ENCODE assay signal across 16 mouse cellular contexts in genomic region chr5:31110781-31111180, GRCm38 (mm10). TPM values are rescaled to one million over a fixed set of nuclear protein-coding genes. Genes with fewer than 3 reads are reported as not detected.
A peak's percentile ranks its signal among the peaks of the same experiment; 100 is the strongest.
DNase-seq lines count a peak whose midpoint lies in the region; ATAC-seq and TF ChIP-seq lines count a peak whose summit lies in the region.
"Had no signal": no experiment of that assay in that cellular context is flagged by ENCODE, and none has a peak within 500 bp of the region (broad histone marks: within the 10 kb centered on the region; RNA-seq: fewer than 3 reads in every experiment).

No protein-coding gene starts in this region.

- TF ChIP-seq CTCF in layer of hippocampus, adult 2 months (conservative IDR thresholded peaks at IDR 0.05): peak; percentile 79

- H3K27me3 ChIP-seq in forebrain, embryonic 15.5 days: no peaks in the 10 kb centered on the region
- H3K27me3 ChIP-seq: limb, embryonic 15.5 days; midbrain, embryonic 15.5 days had no signal

- WGBS in forebrain, embryonic 15.5 days: 42% methylated on average over 7 of the region's 7 CpGs

- no peaks in the 10 kb centered on the region for H3K4me1 ChIP-seq in forebrain, embryonic 15.5 days
- H3K4me1 ChIP-seq: limb, embryonic 15.5 days; midbrain, embryonic 15.5 days had no signal

- H3K4me2 ChIP-seq in forebrain, embryonic 15.5 days (replicated peaks): no peak overlapping the region
- H3K4me2 ChIP-seq: limb, embryonic 15.5 days; midbrain, embryonic 15.5 days had no signal

- DNase-seq in embryo, embryonic 10.5 days (ENCODE audit: low spot score): peak; percentile 19
- DNase-seq in embryo, embryonic 9.5 days (ENCODE audit: extremely low spot score): no peak
- no peak for DNase-seq in layer of hippocampus, adult 2 months (ENCODE audit: low spot score in 2 of 2)
- no peak for DNase-seq in layer of hippocampus, postnatal 14 days (ENCODE audit: low spot score in 2 of 2)
- peak; percentile 59 for DNase-seq in ES-CJ7 (ENCODE audit: low read depth, low spot score)
- peak; percentile 7 for DNase-seq in fibroblast of lung, adult 2 months (ENCODE audit: low read depth)
- no peak for DNase-seq in testis, postnatal 14 days (ENCODE audit: low spot score)
- DNase-seq: adrenal gland, postnatal 10 days; cerebellum, adult 9-11 months had no signal

- H3K4me3 ChIP-seq in layer of hippocampus, adult 2 months: no peak overlapping the region
- H3K4me3 ChIP-seq in forebrain, embryonic 15.5 days: no peak overlapping the region
- H3K4me3 ChIP-seq: limb, embryonic 15.5 days; midbrain, embryonic 15.5 days had no signal

- H3K27ac ChIP-seq in layer of hippocampus, adult 2 months: no peak overlapping the region
- no peak overlapping the region for H3K27ac ChIP-seq in forebrain, embryonic 15.5 days (replicated peaks)
- H3K27ac ChIP-seq: limb, embryonic 15.5 days; midbrain, embryonic 15.5 days had no signal

- H3K9ac ChIP-seq in forebrain, embryonic 15.5 days (replicated peaks): no peak overlapping the region
- H3K9ac ChIP-seq: limb, embryonic 15.5 days; midbrain, embryonic 15.5 days had no signal

- H3K36me3 ChIP-seq in forebrain, embryonic 15.5 days: no peaks in the 10 kb centered on the region
- H3K36me3 ChIP-seq: limb, embryonic 15.5 days; midbrain, embryonic 15.5 days had no signal

- H3K9me3 ChIP-seq in forebrain, embryonic 15.5 days: no peaks in the 10 kb centered on the region
- H3K9me3 ChIP-seq: limb, embryonic 15.5 days; midbrain, embryonic 15.5 days had no signal

- ATAC-seq in forebrain, embryonic 15.5 days (replicated peaks): no peak
- ATAC-seq: midbrain, embryonic 15.5 days had no signal

RNA-seq across cellular contexts. Expression of gene Slc30a3, which starts 2.7 kb away (rescaled TPM):
- total RNA-seq in layer of hippocampus, adult 2 months (2021): 10 to 100 TPM; 89.6 to 92.2 TPM
- 10 to 100 TPM; 56.9 to 61.1 TPM for total RNA-seq in layer of hippocampus, postnatal 14 days (2021)
- polyA plus RNA-seq in forebrain, embryonic 15.5 days (2015; fragmentation: Nextera tagmentation; extraction: Ambion mirVana): 1.5 and 2.2 TPM in 2 replicates
- total RNA-seq: granulocyte monocyte progenitor cell, adult 5-6 weeks had no signal

RNA-seq across cellular contexts. Expression of gene Dnajc5g, which starts 4.7 kb away (rescaled TPM):
- not detected for total RNA-seq in layer of hippocampus, adult 2 months (2021)
- not detected for total RNA-seq in layer of hippocampus, postnatal 14 days (2021)
- polyA plus RNA-seq in forebrain, embryonic 15.5 days (2015; fragmentation: Nextera tagmentation; extraction: Ambion mirVana): not detected in 2 replicates
- total RNA-seq: adrenal gland, postnatal 10 days; granulocyte monocyte progenitor cell, adult 5-6 weeks had no signal
- polyA plus RNA-seq: C2C12; forebrain, embryonic 11.5 days; hindbrain, embryonic 11.5 days; limb, embryonic 15.5 days; midbrain, embryonic 15.5 days had no signal

RNA-seq across cellular contexts. Expression of gene Trim54, which starts 5.7 kb away (rescaled TPM):
- total RNA-seq in layer of hippocampus, adult 2 months (2021): not detected
- total RNA-seq in layer of hippocampus, postnatal 14 days (2021): not detected
- not detected in 2 replicates for polyA plus RNA-seq in forebrain, embryonic 15.5 days (2015; fragmentation: Nextera tagmentation; extraction: Ambion mirVana)
- total RNA-seq: granulocyte monocyte progenitor cell, adult 5-6 weeks had no signal
- polyA plus RNA-seq: forebrain, embryonic 11.5 days; hindbrain, embryonic 11.5 days; midbrain, embryonic 15.5 days had no signal

RNA-seq across cellular contexts. Expression of gene Ucn, which starts 27.8 kb away (rescaled TPM):
- not detected for total RNA-seq in layer of hippocampus, adult 2 months (2021)
- not detected for total RNA-seq in layer of hippocampus, postnatal 14 days (2021)
- not detected in 2 replicates for polyA plus RNA-seq in forebrain, embryonic 15.5 days (2015; fragmentation: Nextera tagmentation; extraction: Ambion mirVana)
- total RNA-seq: adrenal gland, postnatal 10 days; granulocyte monocyte progenitor cell, adult 5-6 weeks had no signal
- polyA plus RNA-seq: C2C12; forebrain, embryonic 11.5 days; hindbrain, embryonic 11.5 days; limb, embryonic 15.5 days; midbrain, embryonic 15.5 days had no signal

RNA-seq across cellular contexts. Expression of gene Mpv17, which starts 43.3 kb away (rescaled TPM):
- total RNA-seq in layer of hippocampus, adult 2 months (2021): 10 to 100 TPM; 58.8 to 61.3 TPM
- total RNA-seq in layer of hippocampus, postnatal 14 days (2021): 10 to 100 TPM; 41.3 to 46.9 TPM
- polyA plus RNA-seq in forebrain, embryonic 15.5 days (2015; fragmentation: Nextera tagmentation; extraction: Ambion mirVana): 54.6 and 54.8 TPM in 2 replicates

Comparison
In these comparisons a context has a peak if more than half of its experiments do, and no peak if none do; other contexts are left out.
1. DNase-seq: peak in embryo, embryonic 10.5 days (single experiment), ES-CJ7 (single experiment) and fibroblast of lung, adult 2 months (single experiment); none in embryo, embryonic 9.5 days (single experiment), layer of hippocampus, adult 2 months (0 of 2), layer of hippocampus, postnatal 14 days (0 of 2) and testis, postnatal 14 days (single experiment).